Mouse (Mus musculus): ENCODE results near the gene Zc3h15. TPM values are rescaled to one million over a fixed set of nuclear protein-coding genes. Genes with fewer than 3 reads are reported as not detected.

Gene Zc3h15
- polyA plus RNA-seq, 2 experiments = 97.1 to 110 TPM

- WGBS = 46% methylated on average over 10 of the region's 10 CpGs
- H3K4me3 ChIP-seq (replicated peaks; ENCODE audit: low read length) = no peak overlapping the region
- no peaks in the 10 kb centered on the region for H3K27me3 ChIP-seq (ENCODE audit: control insufficient read depth, insufficient read depth, low read length)
- H3K4me2 ChIP-seq (replicated peaks; ENCODE audit: low read depth, low read length, severe bottlenecking) = no peak overlapping the region
- H3K4me1 ChIP-seq (ENCODE audit: control insufficient read depth, insufficient read depth, low read length) = no peaks in the 10 kb centered on the region
- no peak for DNase-seq (ENCODE audit: low spot score)
- H3K9ac ChIP-seq (ENCODE audit: low read depth, low read length, severe bottlenecking) = no peak overlapping the region
- no peak overlapping the region for H3K27ac ChIP-seq (replicated peaks; ENCODE audit: low read depth, low read length)
- H3K36me3 ChIP-seq (ENCODE audit: control insufficient read depth, insufficient read depth, low read length) = no peaks in the 10 kb centered on the region
- ATAC-seq (ENCODE audit: low FRiP score, low read depth) = no peak
- H3K9me3 ChIP-seq (ENCODE audit: control insufficient read depth, low read length) = no peaks in the 10 kb centered on the region
- no peak for TF ChIP-seq POLR2A (IDR thresholded peaks at IDR 0.05; ENCODE audit: borderline replicate concordance, extremely low read depth, insufficient read depth, insufficient read length)
Measured at GRCm38 (mm10) chr2:83692651-83693545, 48.7 kb downstream of the Zc3h15 start.

DNA sequence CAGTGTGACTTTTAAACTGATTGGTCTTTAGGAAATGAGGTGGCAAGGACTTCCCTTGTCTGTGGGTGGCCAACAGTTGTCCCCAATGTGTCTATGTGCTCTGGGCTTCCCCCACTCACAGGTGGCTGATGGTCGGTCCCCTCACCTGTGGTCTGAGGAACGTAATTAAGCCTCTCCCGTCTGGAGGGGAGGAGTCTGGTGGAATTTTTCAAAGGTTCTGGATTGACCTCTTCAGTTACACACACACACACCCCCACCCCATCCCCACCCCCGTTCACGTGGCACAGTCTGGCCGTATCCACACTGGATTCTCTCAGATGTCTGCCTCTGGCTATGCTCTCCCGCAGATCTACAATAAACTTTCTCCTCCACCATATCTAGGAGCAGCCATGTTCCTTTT lies 49.8 kb downstream of the Zc3h15 start:
- no peak for ATAC-seq (ENCODE audit: low FRiP score, low read depth)
- H3K36me3 ChIP-seq (ENCODE audit: control insufficient read depth, insufficient read depth, low read length) = no peaks in the 10 kb centered on the region
- H3K27ac ChIP-seq (replicated peaks; ENCODE audit: low read depth, low read length) = no peak overlapping the region
- H3K9ac ChIP-seq (ENCODE audit: low read depth, low read length, severe bottlenecking) = no peak overlapping the region
- H3K27me3 ChIP-seq (ENCODE audit: control insufficient read depth, insufficient read depth, low read length) = no peaks in the 10 kb centered on the region
- H3K9me3 ChIP-seq (ENCODE audit: control insufficient read depth, low read length) = no peaks in the 10 kb centered on the region
- H3K4me3 ChIP-seq (replicated peaks; ENCODE audit: low read length) = no peak overlapping the region
- no peak overlapping the region for H3K4me2 ChIP-seq (replicated peaks; ENCODE audit: low read depth, low read length, severe bottlenecking)
- no peaks in the 10 kb centered on the region for H3K4me1 ChIP-seq (ENCODE audit: control insufficient read depth, insufficient read depth, low read length)
- TF ChIP-seq POLR2A (IDR thresholded peaks at IDR 0.05; ENCODE audit: borderline replicate concordance, extremely low read depth, insufficient read depth, insufficient read length) = no peak
- no peak for DNase-seq (ENCODE audit: low spot score)
- WGBS = 47% methylated on average over 7 of the region's 7 CpGs

DNA sequence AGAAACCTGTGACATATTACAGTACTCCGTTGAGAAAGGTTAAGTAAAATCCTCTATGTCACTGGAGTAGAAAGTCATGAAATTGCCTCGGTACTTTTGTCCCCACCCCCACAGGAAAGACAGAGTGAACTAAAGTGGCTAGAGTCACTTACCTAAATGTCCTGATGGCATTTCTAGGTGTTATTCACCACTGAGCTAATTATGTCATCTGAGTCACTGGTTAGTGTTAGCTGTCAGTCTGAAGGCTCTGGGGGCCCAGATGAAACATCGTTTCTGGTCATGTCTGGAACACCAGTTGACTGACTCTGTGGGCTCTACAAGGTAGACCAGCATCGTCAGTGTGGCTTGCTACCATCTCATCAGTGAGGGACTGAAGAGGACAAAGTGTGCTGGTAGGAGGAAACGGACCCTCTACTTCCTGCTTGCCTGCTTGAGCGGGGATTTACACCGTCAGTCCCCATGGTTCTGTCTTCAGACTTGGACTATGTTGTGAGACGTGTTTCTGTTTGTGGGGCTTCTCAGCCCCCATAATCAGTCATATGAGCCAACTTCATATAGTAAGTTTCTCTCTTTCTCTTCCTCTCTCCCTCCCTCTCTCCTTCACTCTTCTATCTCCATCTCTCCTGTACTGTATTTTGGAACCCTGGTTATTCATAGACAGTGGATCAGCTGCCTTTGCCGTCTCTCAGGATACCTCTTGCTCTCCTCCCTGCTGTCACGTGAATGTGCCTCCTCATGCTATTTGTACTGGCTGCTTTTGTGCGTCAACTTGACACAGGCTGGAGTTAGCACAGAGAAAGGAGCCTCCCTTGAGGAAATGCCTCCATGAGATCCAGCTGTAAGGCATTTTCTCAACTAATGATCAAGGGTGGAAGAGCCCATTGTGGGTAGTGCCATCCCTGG lies 51.4 kb downstream of the Zc3h15 start:
- H3K9ac ChIP-seq (ENCODE audit: low read depth, low read length, severe bottlenecking) = no peak overlapping the region
- DNase-seq (ENCODE audit: low spot score) (no peak), ATAC-seq (ENCODE audit: low FRiP score, low read depth) (no peak)
- H3K9me3 ChIP-seq (ENCODE audit: control insufficient read depth, low read length) = no peaks in the 10 kb centered on the region
- WGBS = 72% methylated on average over 11 of the region's 11 CpGs
- TF ChIP-seq POLR2A (IDR thresholded peaks at IDR 0.05; ENCODE audit: borderline replicate concordance, extremely low read depth, insufficient read depth, insufficient read length) = no peak
- H3K4me1 ChIP-seq (ENCODE audit: control insufficient read depth, insufficient read depth, low read length) = no peaks in the 10 kb centered on the region
- H3K4me3 ChIP-seq (replicated peaks; ENCODE audit: low read length) = no peak overlapping the region
- H3K27me3 ChIP-seq (ENCODE audit: control insufficient read depth, insufficient read depth, low read length) = no peaks in the 10 kb centered on the region
- no peak overlapping the region for H3K4me2 ChIP-seq (replicated peaks; ENCODE audit: low read depth, low read length, severe bottlenecking)
- H3K27ac ChIP-seq (replicated peaks; ENCODE audit: low read depth, low read length) = no peak overlapping the region
- no peaks in the 10 kb centered on the region for H3K36me3 ChIP-seq (ENCODE audit: control insufficient read depth, insufficient read depth, low read length)

- no peak overlapping the region for H3K4me2 ChIP-seq (replicated peaks; ENCODE audit: low read depth, low read length, severe bottlenecking)
- H3K9me3 ChIP-seq (ENCODE audit: control insufficient read depth, low read length) = no peaks in the 10 kb centered on the region
- TF ChIP-seq POLR2A (IDR thresholded peaks at IDR 0.05; ENCODE audit: borderline replicate concordance, extremely low read depth, insufficient read depth, insufficient read length) = no peak
- H3K4me1 ChIP-seq (ENCODE audit: control insufficient read depth, insufficient read depth, low read length) = no peaks in the 10 kb centered on the region
- no peak for ATAC-seq (ENCODE audit: low FRiP score, low read depth)
- no peak overlapping the region for H3K27ac ChIP-seq (replicated peaks; ENCODE audit: low read depth, low read length)
- no peaks in the 10 kb centered on the region for H3K36me3 ChIP-seq (ENCODE audit: control insufficient read depth, insufficient read depth, low read length)
- no peaks in the 10 kb centered on the region for H3K27me3 ChIP-seq (ENCODE audit: control insufficient read depth, insufficient read depth, low read length)
- no peak overlapping the region for H3K4me3 ChIP-seq (replicated peaks; ENCODE audit: low read length)
- WGBS = 69% methylated on average over 1 of the region's 1 CpGs
- DNase-seq (ENCODE audit: low spot score) = no peak
- H3K9ac ChIP-seq (ENCODE audit: low read depth, low read length, severe bottlenecking) = no peak overlapping the region
Measured at GRCm38 (mm10) chr2:83698484-83698883, 54.2 kb downstream of the Zc3h15 start.

GRCm38 (mm10) chr2:83699324-83699723 lies 55.1 kb downstream of the Zc3h15 start:
- no peak overlapping the region for H3K4me3 ChIP-seq (replicated peaks; ENCODE audit: low read length)
- TF ChIP-seq POLR2A (IDR thresholded peaks at IDR 0.05; ENCODE audit: borderline replicate concordance, extremely low read depth, insufficient read depth, insufficient read length) = no peak
- H3K27ac ChIP-seq (replicated peaks; ENCODE audit: low read depth, low read length) = no peak overlapping the region
- H3K4me2 ChIP-seq (replicated peaks; ENCODE audit: low read depth, low read length, severe bottlenecking) = no peak overlapping the region
- no peaks in the 10 kb centered on the region for H3K4me1 ChIP-seq (ENCODE audit: control insufficient read depth, insufficient read depth, low read length)
- no peak for DNase-seq (ENCODE audit: low spot score)
- no peak for ATAC-seq (ENCODE audit: low FRiP score, low read depth)
- no peaks in the 10 kb centered on the region for H3K36me3 ChIP-seq (ENCODE audit: control insufficient read depth, insufficient read depth, low read length)
- WGBS = 52% methylated on average over 1 of the region's 1 CpGs
- no peaks in the 10 kb centered on the region for H3K27me3 ChIP-seq (ENCODE audit: control insufficient read depth, insufficient read depth, low read length)
- H3K9me3 ChIP-seq (ENCODE audit: control insufficient read depth, low read length) = no peaks in the 10 kb centered on the region
- H3K9ac ChIP-seq (ENCODE audit: low read depth, low read length, severe bottlenecking) = no peak overlapping the region
